ENCODE assay signal across 15 mouse cellular contexts in genomic region chr5:81531639-81532038, GRCm38 (mm10).
DNase-seq lines count a peak whose midpoint lies in the region; ATAC-seq lines count a peak whose summit lies in the region.
"Had no signal": no experiment of that assay in that cellular context is flagged by ENCODE, and none has a peak within 500 bp of the region (broad histone marks: within the 10 kb centered on the region; RNA-seq: fewer than 3 reads in every experiment).

No protein-coding gene starts in this region.

- ATAC-seq in cerebellum, adult (ENCODE audit: insufficient number of reproducible peaks, low FRiP score, low TSS enrichment) = peak; percentile 61; the same call in 1 of the 2 replicates
- ATAC-seq: forebrain, postnatal 0 days; inflammation-experienced regulatory T-cells, adult 6 months had no signal

- no peak for DNase-seq in cerebellum, postnatal 10 days
- DNase-seq in layer of hippocampus, adult 18-20 months (ENCODE audit: low spot score in 2 of 2) = peak; percentile 12 to 39
- no peak for DNase-seq in layer of hippocampus, postnatal 25 days (ENCODE audit: extremely low spot score in 1 of 2, low spot score in 1 of 2)
- peak; percentile 26 for DNase-seq in Muller cell, postnatal 12 days (ENCODE audit: inconsistent ontology term)
- peak; percentile 2 to 18 for DNase-seq in adrenal gland, postnatal 36 days
- no peak for DNase-seq in spleen, postnatal 14 days (ENCODE audit: low spot score in 2 of 2)
- DNase-seq: B cell, adult 2 months; forebrain, postnatal 0 days; heart, postnatal 4 days; kidney, adult 18-20 months; lung, postnatal 4 days; midbrain, embryonic 14.5 days; right cerebral cortex, postnatal 14 days had no signal

Comparison
In these comparisons a context has a peak if more than half of its experiments do, and no peak if none do; other contexts are left out.
1. DNase-seq: peak in layer of hippocampus, adult 18-20 months (2 of 2), Muller cell, postnatal 12 days (single experiment) and adrenal gland, postnatal 36 days (2 of 2); none in cerebellum, postnatal 10 days (0 of 2), layer of hippocampus, postnatal 25 days (0 of 2) and spleen, postnatal 14 days (0 of 2).